Mouse (Mus musculus) kidney, adult 11 months (tissue): ENCODE data around the gene Tbc1d4.
"Not testable (repeated sequence)": the region's sequence is repeated elsewhere in the genome, so short reads cannot be mapped to it uniquely, and the experiment has no call there.

Experiments used
- DNase-seq: peaks from one replicate; pipeline ENCODE4 v3.0.0; 2022

Gene Tbc1d4

DNA sequence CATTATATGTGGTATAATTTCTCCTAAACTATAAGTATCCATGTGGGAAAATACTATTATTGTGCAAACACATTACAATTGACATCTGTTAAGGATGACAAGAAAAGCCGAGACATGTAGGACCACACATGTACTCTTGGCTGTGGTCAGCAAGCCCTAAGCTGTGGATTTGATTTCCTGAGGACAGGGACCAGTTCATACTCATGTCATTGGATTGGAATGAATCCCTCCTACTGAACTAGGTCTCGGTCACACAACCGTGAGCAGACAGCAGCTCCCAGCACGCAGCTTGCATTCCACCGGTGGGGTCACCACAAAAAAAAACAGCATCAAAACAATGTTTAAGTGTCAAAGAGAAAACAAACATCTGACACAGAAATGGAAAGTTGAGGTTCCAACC lies 15.0 kb downstream of the Tbc1d4 start:
- DNase-seq, result no peak

- no peak for DNase-seq
These were observed 15.7 kb downstream of the Tbc1d4 start for GRCm38 (mm10) chr14:101593340-101593739.

GRCm38 (mm10) chr14:101591101-101591500 lies 17.9 kb downstream of the Tbc1d4 start:
- no peak for DNase-seq

GRCm38 (mm10) chr14:101588209-101588991 lies 20.6 kb downstream of the Tbc1d4 start:
- DNase-seq, result not testable (repeated sequence)

- DNase-seq, result not testable (repeated sequence)
These were observed 21.5 kb downstream of the Tbc1d4 start for GRCm38 (mm10) chr14:101587366-101588040.

DNA sequence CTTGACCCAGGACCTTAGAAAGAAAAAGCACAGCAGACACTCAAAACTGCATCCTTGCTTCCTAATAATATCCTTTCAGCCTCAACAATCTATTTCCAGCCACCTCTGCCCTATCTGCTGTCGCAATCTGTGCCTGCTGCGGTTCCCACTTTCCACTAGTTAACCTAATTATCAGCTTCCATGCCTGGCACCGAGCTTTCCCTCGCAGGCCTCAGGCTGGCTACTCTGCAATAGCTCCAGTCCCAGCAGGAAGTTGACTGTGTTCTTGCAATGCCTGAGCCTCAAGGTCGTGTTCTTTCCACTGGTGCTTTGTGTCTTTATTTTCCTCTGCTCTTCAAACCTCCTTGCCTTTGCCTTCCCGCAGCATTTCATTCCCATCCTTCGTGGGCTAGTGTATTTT lies 22.9 kb downstream of the Tbc1d4 start:
- DNase-seq, result peak; percentile 66

- no peak for DNase-seq
These were observed 33.3 kb downstream of the Tbc1d4 start for GRCm38 (mm10) chr14:101575651-101576050.

DNA sequence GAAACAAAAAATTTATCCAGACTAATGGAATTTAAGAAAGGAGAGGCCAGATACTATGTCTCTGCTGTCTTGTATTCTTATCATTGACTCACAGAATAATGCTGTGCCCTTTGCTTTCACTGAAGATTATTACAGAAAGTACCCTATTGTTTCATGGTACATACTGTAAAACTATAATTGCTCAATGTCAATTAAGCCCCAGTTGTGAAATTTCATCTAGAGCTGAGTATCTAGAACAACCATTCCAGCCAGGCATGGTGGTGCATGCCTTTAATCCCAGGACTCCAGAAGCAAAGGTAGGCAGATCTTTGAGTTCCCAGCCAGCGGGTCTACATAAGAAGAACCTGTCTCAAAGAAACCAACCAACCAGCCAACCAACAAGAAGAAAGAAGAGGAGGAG lies 34.5 kb downstream of the Tbc1d4 start:
- no peak for DNase-seq

- DNase-seq, result no peak
These were observed 35.8 kb downstream of the Tbc1d4 start for GRCm38 (mm10) chr14:101573107-101573614.

DNA sequence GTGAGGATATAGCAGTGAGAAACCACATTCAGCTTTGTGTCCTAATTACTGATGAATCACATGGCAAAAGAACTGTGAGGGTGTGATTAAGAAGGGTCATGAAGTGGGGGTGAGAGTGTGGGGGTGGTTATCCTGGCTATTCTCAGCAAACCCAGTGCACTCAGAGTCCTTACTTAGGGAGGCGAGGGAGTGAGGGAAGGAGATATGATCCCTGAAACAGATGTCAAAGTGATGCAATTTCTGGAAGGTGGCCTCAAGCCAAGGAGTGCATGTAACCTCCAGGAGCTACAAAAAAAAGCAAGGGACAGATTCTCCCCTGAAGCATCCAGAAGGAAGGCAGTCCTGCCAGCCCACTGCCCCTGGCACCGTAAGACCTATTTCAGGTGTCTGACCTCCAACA lies 40.2 kb downstream of the Tbc1d4 start:
- DNase-seq, result no peak

GRCm38 (mm10) chr14:101566717-101567116 lies 42.3 kb downstream of the Tbc1d4 start:
- no peak for DNase-seq

- no peak for DNase-seq
These were observed 43.3 kb downstream of the Tbc1d4 start for GRCm38 (mm10) chr14:101565661-101566060.

- DNase-seq, result no peak
These were observed 47.7 kb downstream of the Tbc1d4 start for GRCm38 (mm10) chr14:101561251-101561701.

GRCm38 (mm10) chr14:101559446-101559845 lies 49.5 kb downstream of the Tbc1d4 start:
- DNase-seq, result no peak

DNA sequence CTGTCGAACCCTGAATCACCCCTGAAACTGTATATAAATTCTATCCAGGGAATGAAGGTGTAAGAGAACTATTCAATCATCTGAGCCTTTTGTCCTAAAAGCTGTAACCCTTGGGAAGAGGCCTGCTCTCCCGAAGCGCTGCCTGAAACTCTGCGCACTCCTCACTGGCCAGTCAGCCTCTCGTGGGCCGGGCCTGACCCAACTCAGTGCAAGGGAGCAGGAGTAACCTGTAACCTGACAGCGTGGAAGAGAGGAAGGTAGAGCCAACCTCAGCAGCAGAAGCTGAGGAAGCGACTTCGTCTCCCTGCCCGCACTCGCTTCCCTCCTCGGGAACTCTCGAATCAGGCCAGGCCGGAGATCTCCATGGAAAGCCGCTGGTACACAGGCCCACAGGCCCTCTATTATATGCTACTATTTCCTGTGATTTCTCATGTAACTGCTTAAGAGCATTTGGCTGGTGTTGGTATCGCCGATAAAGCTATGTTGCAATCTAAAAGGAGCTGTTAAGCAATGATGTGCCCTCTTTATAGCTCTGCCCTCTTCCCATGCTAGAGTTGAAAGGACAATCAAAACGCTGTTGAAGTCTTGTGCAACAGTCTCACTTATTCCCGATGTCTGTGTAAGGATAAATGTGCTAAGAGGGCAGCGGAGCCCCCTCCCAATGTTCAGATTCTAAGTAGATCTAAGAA lies 60.0 kb downstream of the Tbc1d4 start:
- no peak for DNase-seq

DNA sequence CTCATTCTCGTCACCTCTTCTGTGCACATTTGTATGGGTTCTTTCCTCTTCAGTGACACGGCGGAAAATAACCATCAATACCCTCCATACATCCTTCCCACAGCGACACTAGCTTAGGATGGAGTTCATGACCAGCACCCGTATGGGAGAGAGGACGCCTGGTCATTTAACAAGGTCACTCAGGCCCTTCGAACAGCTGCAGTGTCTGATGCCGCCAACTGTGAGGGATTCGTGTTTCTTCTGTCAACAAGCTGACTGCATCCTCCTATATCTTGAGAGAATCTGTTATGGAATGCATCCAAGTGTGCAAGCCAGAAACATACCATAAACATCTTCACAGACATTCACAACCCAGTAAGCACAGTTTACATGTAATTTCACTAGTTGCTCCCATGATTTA lies 67.1 kb downstream of the Tbc1d4 start:
- DNase-seq, result no peak

GRCm38 (mm10) chr14:101541141-101541540 lies 67.8 kb downstream of the Tbc1d4 start:
- DNase-seq, result no peak

- no peak for DNase-seq
These were observed 68.5 kb downstream of the Tbc1d4 start for GRCm38 (mm10) chr14:101540466-101540865.

DNA sequence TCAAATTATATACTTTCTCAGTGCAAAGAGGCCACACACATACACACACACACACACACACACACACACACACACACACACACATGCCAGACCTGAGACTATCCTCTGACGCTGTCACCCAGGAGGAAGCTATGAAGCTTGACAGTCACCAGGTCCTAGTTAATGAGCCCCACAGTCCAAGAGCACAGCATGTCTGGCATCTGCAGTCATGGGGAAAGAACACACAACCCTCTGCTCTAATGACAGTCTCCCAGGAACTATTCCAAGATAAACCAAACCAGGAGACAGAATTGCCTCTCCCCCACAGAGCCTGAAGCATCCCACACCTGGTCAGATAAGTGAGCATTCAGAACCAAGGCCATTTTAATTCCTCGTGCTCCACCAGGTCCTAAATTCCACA lies 71.1 kb downstream of the Tbc1d4 start:
- DNase-seq, result peak; percentile 32

- DNase-seq, result no peak
These were observed 71.6 kb downstream of the Tbc1d4 start for GRCm38 (mm10) chr14:101537413-101537812.

GRCm38 (mm10) chr14:101532090-101532695 lies 76.8 kb downstream of the Tbc1d4 start:
- DNase-seq, result no peak

DNA sequence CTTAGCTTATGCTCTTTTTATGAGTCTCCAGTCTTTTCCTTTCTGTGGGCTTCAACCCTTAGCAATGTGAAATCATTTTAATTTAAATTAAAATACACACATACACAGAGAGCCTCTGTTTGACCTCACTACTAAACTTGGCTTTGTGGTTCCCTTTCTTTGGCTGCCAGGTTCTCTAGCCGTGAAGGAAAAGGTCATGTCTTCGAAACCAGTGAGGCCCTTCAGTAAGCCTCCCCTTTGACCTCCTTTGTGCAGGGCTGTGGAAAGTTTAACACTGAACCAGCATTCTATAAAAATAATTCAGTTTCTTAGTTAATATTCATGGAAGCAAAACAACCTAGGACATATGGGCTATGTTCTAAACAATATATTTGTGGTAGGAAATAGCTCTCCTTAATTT lies 78.5 kb downstream of the Tbc1d4 start:
- no peak for DNase-seq

GRCm38 (mm10) chr14:101529194-101529593 lies 79.8 kb downstream of the Tbc1d4 start:
- DNase-seq, result no peak
